Mouse (Mus musculus) limb, embryonic 15.5 days (tissue): Measurements from ENCODE around the gene Spz1. TPM values are rescaled to one million over a fixed set of nuclear protein-coding genes. Genes with fewer than 3 reads are reported as not detected.
"Not testable (repeated sequence)": the region's sequence is repeated elsewhere in the genome, so short reads cannot be mapped to it uniquely, and the experiment has no call there.

Source experiments
- ATAC-seq: fragments of 200-750 bp; cut with Nextera tagmentation; 2 replicates; pipeline ENCODE4 v1.8.0; 2017; ENCODE audit warnings: low read depth, moderate TSS enrichment; ENCODE audit not compliant: insufficient number of reproducible peaks, low FRiP score, low TSS enrichment
- H3K27ac ChIP-seq: fragments of 300-500 bp; sonication (generic); 2 replicates; pipeline ENCODE4 v1.5.1; 2015; ENCODE audit warnings: moderate library complexity, mild to moderate bottlenecking, inconsistent platforms
- H3K27me3 ChIP-seq: fragments of 300-500 bp; sonication (generic); 2 replicates; pipeline ENCODE4 v1.6.1; 2015; ENCODE audit warnings: inconsistent platforms
- H3K36me3 ChIP-seq: fragments of 300-500 bp; sonication (generic); 2 replicates; pipeline ENCODE4 v1.6.1; 2015; ENCODE audit warnings: inconsistent platforms
- H3K4me1 ChIP-seq: fragments of 300-500 bp; sonication (generic); 2 replicates; pipeline ENCODE4 v1.6.1; 2015; ENCODE audit warnings: inconsistent platforms
- H3K4me2 ChIP-seq: fragments of 300-500 bp; sonication (generic); 2 replicates; pipeline ENCODE4 v1.6.1; 2015; ENCODE audit warnings: mild to moderate bottlenecking, inconsistent platforms
- H3K4me3 ChIP-seq: fragments of 300-500 bp; sonication (generic); 2 replicates; pipeline ENCODE4 v1.5.1; 2015; ENCODE audit warnings: mild to moderate bottlenecking, inconsistent platforms
- H3K9ac ChIP-seq: fragments of 300-500 bp; sonication (generic); 2 replicates; pipeline ENCODE4 v1.6.1; 2015; ENCODE audit warnings: inconsistent platforms
- H3K9me3 ChIP-seq: fragments of 300-500 bp; sonication (generic); 2 replicates; pipeline ENCODE4 v1.6.1; 2016; ENCODE audit warnings: inconsistent platforms
- WGBS: fragments of 180-500 bp; shearing (Covaris S2); methylation state at CpG from one replicate; pipeline ENCODE4 v1.1.7; 2015; 5-methylcytosine and 5-hydroxymethylcytosine counted together
- polyA plus RNA-seq: library from polyadenylated mRNA; unstranded; fragments of >200 nt; fragmentation: Nextera tagmentation; extraction: Ambion mirVana; gene quantifications from 2 replicates; pipeline ENCODE4 v1.2.1, GENCODE M21; 2015

The Spz1 gene
- polyA plus RNA-seq = not detected in 2 replicates

GRCm38 (mm10) chr13:92576072-92576471, at the start of gene Spz1:
Spz1 (minus strand) TSS chr13:92576172.
- Histone ChIP-seq H3K4me1 (no peaks in the 10 kb centered on the region), H3K27me3 (no peaks in the 10 kb centered on the region), H3K4me2 (no peak within 1 kb of the TSS), H3K4me3 (no peak within 1 kb of the TSS), H3K27ac (no peak within 1 kb of the TSS), H3K9me3 (no peaks in the 10 kb centered on the region), H3K9ac (no peak within 1 kb of the TSS), H3K36me3 (no peaks in the 10 kb centered on the region)
- no peak for ATAC-seq

DNA sequence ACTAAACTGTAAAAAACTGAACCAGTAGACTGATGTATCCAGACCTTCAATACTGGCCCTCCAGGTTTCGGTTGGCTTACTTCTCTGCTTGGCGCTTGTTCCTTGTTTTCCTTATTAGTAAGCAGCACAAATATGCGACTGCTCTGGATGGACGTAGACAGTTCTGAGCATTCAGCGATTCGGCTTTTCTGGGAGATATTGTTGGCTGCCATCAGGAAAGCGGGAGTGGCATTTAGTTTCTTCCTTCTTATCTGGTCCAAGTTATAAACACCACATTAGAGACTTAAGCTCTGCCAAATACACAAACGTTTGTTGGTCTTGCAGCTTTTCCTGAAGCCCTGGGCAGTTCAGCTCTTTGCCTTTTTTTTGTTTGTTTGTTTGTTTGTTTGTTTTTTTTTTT, 40.5 kb upstream of the Spz1 start:
- Histone ChIP-seq H3K27me3 (no peaks in the 10 kb centered on the region), H3K36me3 (no peaks in the 10 kb centered on the region), H3K9me3 (no peaks in the 10 kb centered on the region), H3K4me1 (peaks cover 9% of the 10 kb centered on the region), H3K4me3 (no peak overlapping the region), H3K27ac (no peak overlapping the region), H3K9ac (no peak overlapping the region), H3K4me2 (no peak overlapping the region)
- no peak for ATAC-seq
- 85% methylated on average over 8 of the region's 8 CpGs for WGBS

DNA sequence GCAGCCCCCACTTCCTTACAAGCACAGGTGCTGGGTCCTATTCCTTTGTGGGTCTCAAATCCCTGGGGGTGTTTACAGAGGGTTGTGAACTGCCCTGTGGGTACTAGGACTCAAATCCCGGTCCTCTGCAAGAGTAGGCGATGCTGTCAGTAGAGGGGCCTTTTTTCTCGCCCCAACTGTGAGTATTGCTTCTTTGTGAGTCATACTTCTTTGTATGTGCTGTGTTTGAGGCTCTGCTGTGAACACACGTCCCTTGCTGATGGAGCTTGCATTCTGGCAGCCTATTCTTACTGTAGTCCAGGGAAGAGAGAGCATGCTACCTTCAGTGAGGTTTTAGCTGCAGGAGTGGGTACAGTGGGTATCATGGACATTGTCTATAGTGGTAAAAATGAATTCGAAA, 39.2 kb upstream of the Spz1 start:
- 86% methylated on average over 5 of the region's 5 CpGs for WGBS
- no peak overlapping the region for H3K4me3 ChIP-seq
- no peak overlapping the region for H3K27ac ChIP-seq
- no peaks in the 10 kb centered on the region for H3K9me3 ChIP-seq
- ATAC-seq = no peak
- no peaks in the 10 kb centered on the region for H3K36me3 ChIP-seq
- no peak overlapping the region for H3K9ac ChIP-seq
- H3K27me3 ChIP-seq = no peaks in the 10 kb centered on the region
- H3K4me1 ChIP-seq = peaks cover 9% of the 10 kb centered on the region
- H3K4me2 ChIP-seq = no peak overlapping the region

GRCm38 (mm10) chr13:92613094-92613493, 37.1 kb upstream of the Spz1 start:
- WGBS = 80% methylated on average over 5 of the region's 5 CpGs
- Histone ChIP-seq H3K4me3 (no peak overlapping the region), H3K27ac (no peak overlapping the region), H3K4me1 (peaks cover 16% of the 10 kb centered on the region), H3K4me2 (no peak overlapping the region), H3K9me3 (no peaks in the 10 kb centered on the region), H3K27me3 (no peaks in the 10 kb centered on the region), H3K36me3 (no peaks in the 10 kb centered on the region), H3K9ac (no peak overlapping the region)
- ATAC-seq = no peak

- Histone ChIP-seq H3K9ac (peak overlapping the region; percentile 78), H3K4me2 (peak overlapping the region; percentile 90), H3K27me3 (no peaks in the 10 kb centered on the region), H3K4me1 (peaks cover 16% of the 10 kb centered on the region), H3K4me3 (peak overlapping the region; percentile 86), H3K36me3 (no peaks in the 10 kb centered on the region), H3K27ac (no peak overlapping the region), H3K9me3 (no peaks in the 10 kb centered on the region)
- ATAC-seq = no peak
- 8% methylated on average over 7 of the region's 7 CpGs for WGBS
These were observed 35.9 kb upstream of the Spz1 start for GRCm38 (mm10) chr13:92611917-92612316.

- peak; percentile 37; the same call in 1 of the 2 replicates for ATAC-seq
- Histone ChIP-seq H3K36me3 (no peaks in the 10 kb centered on the region), H3K9ac (peak overlapping the region; percentile 78), H3K4me3 (peak overlapping the region; percentile 86), H3K4me1 (peaks cover 16% of the 10 kb centered on the region), H3K4me2 (peak overlapping the region; percentile 90), H3K9me3 (no peaks in the 10 kb centered on the region), H3K27me3 (no peaks in the 10 kb centered on the region), H3K27ac (peak overlapping the region; percentile 90)
- WGBS = under 1% methylated on average over 43 of the region's 43 CpGs
These were observed 35.3 kb upstream of the Spz1 start for GRCm38 (mm10) chr13:92611254-92611784.

DNA sequence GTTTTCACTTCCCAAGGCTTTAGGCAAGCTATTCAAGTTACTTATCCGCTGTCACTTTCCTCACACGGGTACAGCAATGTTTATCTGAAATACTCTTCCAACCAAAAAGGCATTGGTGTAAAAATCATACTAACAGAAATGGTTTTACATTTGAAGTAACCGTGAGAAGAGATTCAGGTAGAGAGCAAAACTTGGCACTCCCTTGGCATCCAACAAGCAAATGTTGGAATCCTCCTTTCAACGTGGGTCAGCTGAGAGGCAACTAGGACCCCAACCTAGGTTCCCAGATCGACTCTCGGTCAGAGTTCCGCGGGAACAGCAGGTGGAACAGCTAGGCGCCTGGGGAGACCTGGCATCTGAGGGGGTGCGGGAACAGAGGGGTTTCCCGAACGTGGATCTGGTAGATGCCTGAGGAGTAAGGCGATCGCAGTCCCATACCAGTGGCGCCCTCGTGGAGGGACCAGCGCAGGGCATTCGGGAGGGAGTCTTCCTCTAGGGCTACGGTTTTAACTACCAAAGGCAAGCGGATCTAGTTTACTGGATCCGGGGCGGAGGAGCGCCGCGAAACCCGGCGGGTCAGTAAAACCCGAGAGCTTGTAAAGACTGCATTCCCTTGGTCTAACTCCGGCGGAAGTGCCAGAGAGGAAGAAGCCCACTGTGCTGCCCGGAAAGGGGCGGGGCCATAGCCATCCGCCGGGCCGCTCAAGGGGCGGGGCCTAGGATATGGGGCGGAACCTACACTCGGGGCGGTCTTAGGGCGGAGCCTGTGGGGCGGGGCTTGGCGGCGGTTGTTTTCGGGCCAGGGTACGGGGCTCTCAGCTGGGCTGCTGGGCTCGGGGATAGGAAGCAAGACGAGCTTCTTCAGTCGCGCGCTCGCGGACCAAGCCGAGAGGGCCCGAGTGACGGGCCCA, 34.6 kb upstream of the Spz1 start, which contains the start of gene Serinc5:
Gene Serinc5 (plus strand): TSS at position 781 of the 911 bp plus-strand sequence.
- ATAC-seq = peak; percentile 98
- Histone ChIP-seq H3K27ac (peak within 1 kb of the TSS; percentile 90), H3K4me2 (peak within 1 kb of the TSS; percentile 90), H3K9ac (peak within 1 kb of the TSS; percentile 78), H3K27me3 (no peaks in the 10 kb centered on the region), H3K4me1 (peaks cover 16% of the 10 kb centered on the region), H3K4me3 (peak within 1 kb of the TSS; percentile 86), H3K36me3 (no peaks in the 10 kb centered on the region), H3K9me3 (no peaks in the 10 kb centered on the region)
- whole genome bisulfite sequencing = 1% methylated on average over 55 of the region's 55 CpGs

DNA sequence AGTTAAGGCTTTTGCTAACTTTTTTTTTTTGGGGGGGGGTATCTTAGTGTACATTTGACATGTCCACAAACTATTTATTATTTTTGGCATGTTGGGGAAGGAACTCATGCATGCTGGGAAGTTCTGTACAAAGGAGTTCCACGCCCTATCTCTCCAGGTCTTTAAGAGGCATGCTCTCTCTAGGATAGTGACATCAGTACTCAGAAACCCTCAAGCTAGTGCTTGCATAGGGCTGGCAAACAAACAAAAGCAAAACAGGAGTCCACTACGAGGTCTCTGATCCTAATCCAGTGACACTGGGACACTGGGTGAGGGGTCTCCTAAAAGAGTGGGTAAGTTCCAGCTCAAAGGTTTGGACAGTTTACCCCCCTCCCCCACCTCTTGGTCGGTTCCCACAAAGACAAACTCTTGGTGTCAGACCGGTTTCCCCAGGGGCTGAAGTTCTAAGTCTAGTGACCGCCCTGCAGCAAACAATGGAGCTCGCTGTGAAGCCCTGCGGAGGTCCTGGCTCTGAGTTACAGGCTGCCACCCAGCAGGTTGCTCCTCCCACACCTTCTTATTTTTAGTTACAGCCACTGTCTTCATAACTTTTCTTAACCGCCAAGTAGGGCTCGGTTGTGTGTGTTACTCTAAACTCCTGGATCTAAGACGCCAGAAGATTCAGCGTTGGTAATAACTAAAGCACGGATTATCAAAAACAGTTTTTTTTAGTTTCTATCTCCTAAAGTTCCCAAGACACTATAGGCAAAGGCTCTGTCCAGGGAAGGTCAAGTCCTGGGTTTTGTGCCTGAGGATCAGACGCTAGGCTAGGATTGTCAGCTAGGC, 33.7 kb upstream of the Spz1 start:
- Histone ChIP-seq H3K9ac (no peak overlapping the region), H3K27me3 (no peaks in the 10 kb centered on the region), H3K9me3 (no peaks in the 10 kb centered on the region), H3K4me2 (peak overlapping the region; percentile 90), H3K36me3 (no peaks in the 10 kb centered on the region), H3K4me1 (peaks cover 16% of the 10 kb centered on the region), H3K27ac (peak overlapping the region; percentile 90), H3K4me3 (peak overlapping the region; percentile 86)
- ATAC-seq = no peak
- WGBS = 17% methylated on average over 13 of the region's 13 CpGs

DNA sequence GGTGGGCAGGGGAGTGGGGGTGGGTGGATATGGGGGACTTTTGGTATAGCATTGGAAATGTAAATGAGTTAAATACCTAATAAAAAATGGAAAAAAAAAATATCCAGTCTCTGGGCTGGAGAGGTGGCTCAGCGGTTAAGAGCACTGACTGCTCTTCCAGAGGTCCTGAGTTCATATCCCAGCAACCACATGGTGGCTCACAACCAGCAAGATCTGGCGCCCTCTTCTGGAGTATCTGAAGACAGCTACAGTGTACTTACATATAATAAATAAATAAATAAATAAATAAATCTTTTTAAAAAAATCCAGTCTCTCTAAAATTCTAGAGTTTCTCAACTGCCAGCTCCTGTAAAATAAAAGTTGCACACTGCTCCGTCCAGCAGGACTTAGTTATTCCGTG, 29.3 kb upstream of the Spz1 start:
- H3K9me3 ChIP-seq, H3K4me3 ChIP-seq, H3K36me3 ChIP-seq, ATAC-seq, H3K4me1 ChIP-seq, H3K9ac ChIP-seq, H3K27me3 ChIP-seq, H3K4me2 ChIP-seq, H3K27ac ChIP-seq: not testable (repeated sequence)
- WGBS = 76% methylated on average over 4 of the region's 4 CpGs

GRCm38 (mm10) chr13:92595424-92595823, 19.5 kb upstream of the Spz1 start:
- Histone ChIP-seq H3K4me3 (no peak overlapping the region), H3K4me2 (no peak overlapping the region), H3K27me3 (no peaks in the 10 kb centered on the region), H3K4me1 (no peaks in the 10 kb centered on the region), H3K36me3 (no peaks in the 10 kb centered on the region), H3K9ac (no peak overlapping the region), H3K9me3 (no peaks in the 10 kb centered on the region), H3K27ac (no peak overlapping the region)
- WGBS = 61% methylated on average over 3 of the region's 3 CpGs
- no peak for ATAC-seq

GRCm38 (mm10) chr13:92594907-92595306, 18.9 kb upstream of the Spz1 start:
- 80% methylated on average over 3 of the region's 3 CpGs for WGBS
- no peak overlapping the region for H3K9ac ChIP-seq
- ATAC-seq = no peak

GRCm38 (mm10) chr13:92594481-92594880, 18.5 kb upstream of the Spz1 start:
- no peak for ATAC-seq
- Histone ChIP-seq H3K9ac (no peak overlapping the region), H3K4me2 (no peak overlapping the region), H3K36me3 (no peaks in the 10 kb centered on the region), H3K9me3 (no peaks in the 10 kb centered on the region), H3K4me3 (no peak overlapping the region), H3K27ac (no peak overlapping the region), H3K27me3 (no peaks in the 10 kb centered on the region), H3K4me1 (no peaks in the 10 kb centered on the region)
- 39% methylated on average over 6 of the region's 6 CpGs for WGBS

More at GRCm38 (mm10) chr13:92594907-92595306, 18.9 kb upstream of the Spz1 start:
- no peak overlapping the region for H3K27ac ChIP-seq
- no peaks in the 10 kb centered on the region for H3K36me3 ChIP-seq
- H3K4me1 ChIP-seq = no peaks in the 10 kb centered on the region
- H3K4me2 ChIP-seq = no peak overlapping the region
- no peaks in the 10 kb centered on the region for H3K9me3 ChIP-seq
- no peaks in the 10 kb centered on the region for H3K27me3 ChIP-seq
- no peak overlapping the region for H3K4me3 ChIP-seq
